Mouse (Mus musculus) adrenal gland, postnatal 10 days (tissue): ENCODE measurements around the gene Cnpy1. TPM values are rescaled to one million over a fixed set of nuclear protein-coding genes. Genes with fewer than 3 reads are reported as not detected.
A peak's percentile ranks its signal among the peaks of the same experiment; 100 is the strongest.

Experiments
- DNase-seq: peaks from one replicate; pipeline ENCODE4 v3.0.0; 2021; ENCODE audit warnings: mixed read lengths
- total RNA-seq, 2 experiments: library from RNA; stranded (reverse); gene quantifications; 2 replicates each; pipeline ENCODE4 v1.2.3; 2021

Cnpy1 gene
- total RNA-seq, 2 experiments from 2014 or later, result 0.09 to 0.15 TPM

GRCm38 (mm10) chr5:28239829-28240228 lies 5.8 kb downstream of the Cnpy1 start:
- no peak for DNase-seq

GRCm38 (mm10) chr5:28238876-28239275 lies 6.7 kb downstream of the Cnpy1 start:
- no peak for DNase-seq

GRCm38 (mm10) chr5:28238152-28238551 lies 7.5 kb downstream of the Cnpy1 start:
- no peak for DNase-seq

GRCm38 (mm10) chr5:28237715-28238114 lies 7.9 kb downstream of the Cnpy1 start:
- DNase-seq, result no peak

- peak; percentile 17 for DNase-seq
These were observed 8.6 kb downstream of the Cnpy1 start for GRCm38 (mm10) chr5:28237055-28237454.

- no peak for DNase-seq
These were observed 9.5 kb downstream of the Cnpy1 start for GRCm38 (mm10) chr5:28236098-28236497.

GRCm38 (mm10) chr5:28232101-28232500 lies 13.5 kb downstream of the Cnpy1 start:
- DNase-seq, result no peak

- DNase-seq, result no peak
These were observed 26.0 kb downstream of the Cnpy1 start for GRCm38 (mm10) chr5:28219596-28219995.

GRCm38 (mm10) chr5:28213441-28213840 lies 32.2 kb downstream of the Cnpy1 start:
- DNase-seq, result no peak

- DNase-seq, result no peak
These were observed 33.8 kb downstream of the Cnpy1 start for GRCm38 (mm10) chr5:28211651-28212310.

GRCm38 (mm10) chr5:28210591-28211550 lies 34.7 kb downstream of the Cnpy1 start:
- DNase-seq, result no peak

GRCm38 (mm10) chr5:28209549-28210431 lies 35.8 kb downstream of the Cnpy1 start:
- no peak for DNase-seq

- no peak for DNase-seq
These were observed 36.7 kb downstream of the Cnpy1 start for GRCm38 (mm10) chr5:28208726-28209520.

- DNase-seq, result no peak
These were observed 38.6 kb downstream of the Cnpy1 start for GRCm38 (mm10) chr5:28207043-28207442.

- no peak for DNase-seq
These were observed 39.2 kb downstream of the Cnpy1 start for GRCm38 (mm10) chr5:28206448-28206847.

GRCm38 (mm10) chr5:28204678-28205077 lies 40.9 kb downstream of the Cnpy1 start:
- DNase-seq, result no peak

GRCm38 (mm10) chr5:28203086-28203485 lies 42.5 kb downstream of the Cnpy1 start:
- DNase-seq, result no peak

GRCm38 (mm10) chr5:28199089-28199873 lies 46.3 kb downstream of the Cnpy1 start:
- DNase-seq, result no peak

GRCm38 (mm10) chr5:28195473-28195872 lies 50.1 kb downstream of the Cnpy1 start:
- DNase-seq, result no peak

GRCm38 (mm10) chr5:28192099-28192454 lies 53.5 kb downstream of the Cnpy1 start:
- DNase-seq, result no peak
